Mouse (Mus musculus) heart, postnatal 25 days (tissue): ENCODE data around the gene Sae1. TPM values are rescaled to one million over a fixed set of nuclear protein-coding genes. Genes with fewer than 3 reads are reported as not detected.

Experiments used
- DNase-seq: peaks from one replicate; pipeline ENCODE4 v3.0.0; 2022; ENCODE audit warnings: low spot score
- intact Hi-C: fragments of 180-260 bp; cut with DNase I; formaldehyde crosslinking; loops from one replicate; pipeline ENCODE4 v1.15.1; 2025
- total RNA-seq, 2 experiments: library from RNA; stranded (reverse); gene quantifications; 2 replicates each; pipeline ENCODE4 v1.2.3; 2021

Gene Sae1
- total RNA-seq, 2 experiments from 2014 or later, result 35.2 to 37.2 TPM

DNA sequence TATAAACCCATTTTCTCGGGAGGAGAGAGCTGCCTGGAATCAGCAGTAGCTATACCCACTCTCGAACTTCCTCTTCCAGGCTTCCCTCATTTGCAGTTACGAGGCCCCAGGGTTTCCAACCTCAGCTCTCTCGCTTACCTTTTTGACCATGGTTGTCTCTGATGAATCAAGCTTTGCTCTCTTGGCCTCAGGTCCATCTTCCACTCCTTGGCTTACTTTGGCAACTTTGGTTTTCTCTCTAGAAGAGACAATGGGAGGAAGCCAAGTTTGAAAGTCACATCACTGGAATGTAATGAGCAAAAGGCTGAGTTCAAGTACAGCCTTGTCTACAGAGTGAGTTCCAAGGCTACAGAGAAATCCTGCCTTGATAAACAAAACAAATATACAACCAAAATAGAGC is 20.9 kb downstream of the Sae1 start:
- intact Hi-C loops, result loop anchor here (2.0 kb wide), 1 partner anchor 38 kb away; no protein-coding TSS in a partner anchor
- no peak for DNase-seq

- intact Hi-C loops, result loop anchor here (2.0 kb wide), 1 partner anchor 37 kb away; no protein-coding TSS in a partner anchor
- DNase-seq, result no peak
Observed at GRCm38 (mm10) chr7:16366133-16366646, 21.4 kb downstream of the Sae1 start.

- intact Hi-C loops, result no loop called here
- DNase-seq, result no peak
Observed at GRCm38 (mm10) chr7:16364901-16365500, 22.6 kb downstream of the Sae1 start.

DNA sequence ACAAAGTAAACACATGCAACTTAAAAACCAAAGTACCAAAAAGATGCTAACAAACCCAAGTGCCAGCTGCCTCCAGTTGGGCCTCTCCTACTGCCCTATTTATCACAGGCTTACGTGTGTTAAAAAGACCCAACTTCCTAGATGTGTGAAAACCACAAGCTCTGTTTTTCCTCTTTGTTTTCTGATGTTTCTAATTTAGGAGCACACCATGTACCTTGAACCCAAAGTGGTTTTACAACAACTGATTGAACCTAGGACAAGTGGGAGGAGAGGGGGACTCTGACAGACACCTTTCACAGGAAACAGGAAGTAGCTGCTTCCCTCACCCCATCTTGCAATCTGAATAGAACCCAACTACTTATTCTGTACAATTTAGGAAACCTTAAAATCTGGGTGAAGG is 23.3 kb downstream of the Sae1 start:
- DNase-seq, result no peak
- intact Hi-C loops, result no loop called here

- no peak for DNase-seq
- intact Hi-C loops, result no loop called here
Observed at GRCm38 (mm10) chr7:16357602-16358001, 30.0 kb downstream of the Sae1 start.

DNA sequence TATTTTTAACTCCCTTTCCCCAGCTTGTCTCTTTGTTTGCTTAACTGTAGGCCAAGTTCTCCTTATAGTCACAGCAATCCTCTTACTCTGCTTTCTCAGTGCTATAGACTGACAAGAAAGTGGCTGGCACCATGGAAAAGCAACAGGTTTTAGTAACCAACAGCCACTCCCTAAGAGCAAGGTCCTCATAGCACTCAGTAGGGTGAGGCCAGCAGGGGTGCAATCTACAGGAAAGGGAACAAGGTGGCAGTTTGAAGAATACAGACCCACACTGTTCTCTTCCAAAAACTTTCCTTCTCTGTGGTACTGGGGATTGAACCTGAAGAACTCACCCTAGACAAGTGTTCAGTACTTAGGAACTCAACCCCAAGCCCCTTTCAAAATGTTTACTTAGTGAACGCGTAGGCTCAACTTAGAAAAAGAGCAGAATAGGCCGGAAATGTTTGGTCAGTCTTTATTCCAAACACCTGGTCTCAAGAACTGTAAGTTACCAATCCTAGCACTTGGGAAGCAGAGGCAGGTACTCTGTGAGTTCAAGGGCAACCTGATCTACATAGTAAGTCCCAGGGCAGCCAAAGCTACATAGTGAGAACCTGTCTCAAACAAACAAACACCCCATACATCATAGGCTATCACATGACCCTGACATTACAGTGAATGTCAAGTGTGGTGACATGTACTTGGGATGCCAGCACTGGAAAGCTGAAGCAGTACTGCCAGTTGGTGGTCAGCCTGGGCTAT is 31.6 kb downstream of the Sae1 start:
- no peak for DNase-seq
- intact Hi-C loops, result no loop called here

- intact Hi-C loops, result no loop called here
- no peak for DNase-seq
Observed at GRCm38 (mm10) chr7:16349999-16350398, 37.6 kb downstream of the Sae1 start.

DNA sequence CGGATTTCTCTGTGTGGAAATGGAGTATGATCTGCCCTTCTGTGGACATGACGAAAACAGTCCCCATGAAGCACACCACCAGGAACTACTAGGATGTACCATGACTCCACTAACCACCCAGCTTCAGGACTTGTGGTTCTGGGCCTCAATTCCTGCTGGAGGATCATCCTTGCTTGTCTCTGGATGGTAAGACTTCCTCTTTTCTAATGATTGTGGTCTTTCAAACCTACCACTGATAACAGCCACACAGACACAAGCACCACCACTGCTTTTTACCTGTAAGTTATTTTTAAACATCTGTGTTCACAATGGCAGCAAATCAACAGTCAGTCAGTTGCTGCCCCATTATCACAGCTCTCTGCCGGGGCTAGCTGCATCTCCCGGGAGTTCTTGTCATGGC is 42.3 kb downstream of the Sae1 start:
- intact Hi-C loops, result no loop called here
- DNase-seq, result no peak

DNA sequence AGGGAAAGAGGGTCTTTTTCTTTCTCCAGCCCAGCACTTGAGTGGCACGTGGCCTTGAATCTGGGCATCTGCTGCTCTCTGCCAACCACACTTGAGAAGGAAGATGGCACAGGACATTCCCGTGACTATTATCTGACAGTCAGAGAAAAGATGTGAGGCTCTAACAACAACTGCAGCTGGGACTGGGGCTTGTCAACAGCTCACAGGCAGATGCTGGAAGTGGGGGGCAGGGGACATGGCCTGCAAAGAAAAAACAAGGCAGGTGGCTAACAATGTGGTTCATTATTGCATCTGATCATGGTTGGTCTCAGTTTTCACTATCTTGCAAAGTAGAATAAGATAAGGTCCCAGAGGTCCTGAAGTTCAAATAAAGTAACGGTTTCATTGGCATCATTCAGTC is 43.0 kb downstream of the Sae1 start:
- intact Hi-C loops, result no loop called here
- DNase-seq, result no peak

- no peak for DNase-seq
- intact Hi-C loops, result no loop called here
Observed at GRCm38 (mm10) chr7:16337733-16338132, 49.9 kb downstream of the Sae1 start.

- intact Hi-C loops, result loop anchor here (2.0 kb wide), 1 partner anchor 38 kb away; no protein-coding TSS in a partner anchor
Observed at GRCm38 (mm10) chr7:16329146-16329545, 58.5 kb downstream of the Sae1 start.

GRCm38 (mm10) chr7:16326607-16326971 is 61.0 kb downstream of the Sae1 start:
- intact Hi-C loops, result loop anchor here (1.0 kb wide), 1 partner anchor 32 kb away; no protein-coding TSS in a partner anchor
- no peak for DNase-seq

More at GRCm38 (mm10) chr7:16329146-16329545, 58.5 kb downstream of the Sae1 start:
- no peak for DNase-seq

DNA sequence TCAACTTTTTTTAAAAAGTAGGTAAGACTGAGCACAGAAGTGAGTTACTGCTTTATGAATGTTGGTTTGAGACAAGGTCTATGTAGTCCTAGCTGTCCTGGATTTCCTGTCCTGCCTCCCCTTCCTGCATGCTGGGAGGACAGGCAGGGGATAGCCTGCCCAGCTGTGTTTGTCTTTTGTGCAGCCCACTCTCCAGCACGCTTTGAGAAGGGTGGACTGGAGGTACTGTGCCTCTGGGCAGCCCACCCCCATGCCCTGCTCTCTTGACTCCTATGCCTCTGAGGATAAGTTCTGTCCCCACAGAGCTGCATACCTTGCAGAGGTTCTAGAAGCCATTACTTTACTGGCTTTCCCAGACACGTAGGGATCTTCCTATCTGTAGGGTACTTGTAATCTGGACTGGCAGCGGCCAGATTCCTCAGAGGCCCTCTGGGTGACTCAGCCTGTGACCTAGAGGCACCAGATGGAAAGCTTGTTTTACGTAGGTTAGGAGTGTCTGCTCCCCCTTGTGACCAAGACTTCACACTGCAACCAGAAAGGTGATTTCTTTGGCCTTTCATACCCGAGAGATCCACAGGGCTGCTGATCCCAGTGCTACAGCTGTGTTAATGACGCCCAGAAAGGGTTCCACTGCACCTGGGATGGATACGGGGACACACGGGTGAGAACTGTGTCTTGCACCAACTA is 61.5 kb downstream of the Sae1 start:
- intact Hi-C loops, result loop anchor here (1.0 kb wide), 1 partner anchor 32 kb away; no protein-coding TSS in a partner anchor
- DNase-seq, result peak; percentile 52

- DNase-seq, result no peak
- intact Hi-C loops, result no loop called here
Observed at GRCm38 (mm10) chr7:16324661-16325060, 62.9 kb downstream of the Sae1 start.

DNA sequence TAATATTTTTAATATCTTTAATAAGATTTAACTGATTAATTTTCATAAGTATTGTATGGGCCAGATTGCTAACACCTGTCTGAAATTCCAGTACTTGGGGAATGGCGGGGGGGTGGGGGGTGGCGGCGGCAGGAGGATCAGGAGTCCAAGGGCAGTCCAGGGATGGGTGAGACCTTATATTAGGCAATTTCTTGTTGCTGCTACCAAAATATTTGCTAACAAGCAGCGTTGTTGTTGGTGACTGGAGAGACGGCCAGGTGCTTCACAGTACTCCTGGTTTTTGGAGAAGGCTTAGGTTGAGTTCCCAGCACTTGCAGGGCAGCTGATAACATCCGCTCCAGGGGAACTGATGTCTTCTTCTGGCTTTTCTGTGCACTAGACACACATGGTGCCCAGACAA is 67.1 kb downstream of the Sae1 start:
- intact Hi-C loops, result no loop called here
- no peak for DNase-seq

DNA sequence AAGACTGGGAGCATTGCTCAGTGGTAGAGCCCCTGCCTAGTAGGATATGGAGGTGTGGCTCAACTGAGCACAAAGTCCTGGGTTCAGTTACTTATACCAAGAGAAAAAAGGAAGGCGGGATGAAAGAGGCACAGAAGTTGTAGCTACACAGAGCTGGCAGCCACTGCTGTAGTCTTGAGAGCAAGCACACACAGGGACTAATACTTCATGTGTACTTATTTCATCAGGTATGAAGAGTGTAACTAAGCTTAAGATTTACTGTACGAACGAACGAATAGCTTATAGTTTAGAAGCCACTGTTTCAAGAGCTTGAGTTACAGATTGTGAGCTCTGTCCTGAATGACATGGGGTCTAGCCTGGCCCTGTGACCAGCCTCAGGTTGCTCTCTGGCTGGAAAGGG is 68.4 kb downstream of the Sae1 start:
- intact Hi-C loops, result no loop called here
- DNase-seq, result no peak

DNA sequence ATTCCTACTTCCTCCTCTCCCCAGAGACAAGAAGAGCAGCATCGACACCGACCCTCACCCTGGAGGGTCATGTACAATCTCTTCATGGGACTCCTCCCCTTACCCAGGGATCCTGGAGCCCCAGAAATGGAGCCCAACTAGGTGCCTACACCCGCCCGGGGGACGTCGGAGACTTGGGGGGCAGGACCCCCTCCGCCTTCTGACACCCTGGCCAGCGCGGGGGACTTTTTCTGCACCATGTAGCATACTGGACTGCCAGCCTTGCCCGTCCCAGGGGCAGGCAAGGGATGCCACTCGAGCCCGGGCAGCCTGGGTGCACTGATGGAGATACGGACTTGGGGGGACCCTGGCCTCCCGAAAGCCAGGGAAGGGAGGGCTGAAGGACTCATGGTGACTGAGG is 70.5 kb downstream of the Sae1 start:
- DNase-seq, result no peak
- intact Hi-C loops, result no loop called here

DNA sequence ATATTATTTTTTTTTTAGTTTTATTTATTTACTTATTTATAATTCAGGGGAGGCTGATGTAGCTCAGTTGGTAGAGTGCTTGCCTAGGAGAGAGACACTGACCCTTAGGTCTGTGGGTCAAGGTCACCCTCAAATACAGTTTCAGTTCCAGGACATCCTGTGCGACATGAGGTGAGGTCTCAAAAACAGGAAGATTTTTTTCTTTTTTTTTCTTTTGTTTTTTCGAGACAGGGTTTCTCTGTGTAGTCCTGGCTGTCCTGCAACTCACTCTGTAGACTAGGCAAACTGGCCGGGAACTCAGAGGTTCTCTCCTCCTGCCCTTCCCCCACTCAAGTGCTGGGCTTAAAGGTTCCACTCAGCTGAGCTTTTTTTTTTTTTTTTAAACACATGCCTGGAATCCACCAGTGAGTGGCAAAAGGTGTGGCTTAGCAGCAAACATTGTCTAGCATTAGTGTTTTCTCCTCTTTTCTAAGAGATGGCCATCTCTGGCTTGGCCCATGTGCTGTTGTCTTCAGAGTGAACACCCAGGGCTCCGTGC is 72.3 kb downstream of the Sae1 start:
- intact Hi-C loops, result no loop called here
- no peak for DNase-seq

DNA sequence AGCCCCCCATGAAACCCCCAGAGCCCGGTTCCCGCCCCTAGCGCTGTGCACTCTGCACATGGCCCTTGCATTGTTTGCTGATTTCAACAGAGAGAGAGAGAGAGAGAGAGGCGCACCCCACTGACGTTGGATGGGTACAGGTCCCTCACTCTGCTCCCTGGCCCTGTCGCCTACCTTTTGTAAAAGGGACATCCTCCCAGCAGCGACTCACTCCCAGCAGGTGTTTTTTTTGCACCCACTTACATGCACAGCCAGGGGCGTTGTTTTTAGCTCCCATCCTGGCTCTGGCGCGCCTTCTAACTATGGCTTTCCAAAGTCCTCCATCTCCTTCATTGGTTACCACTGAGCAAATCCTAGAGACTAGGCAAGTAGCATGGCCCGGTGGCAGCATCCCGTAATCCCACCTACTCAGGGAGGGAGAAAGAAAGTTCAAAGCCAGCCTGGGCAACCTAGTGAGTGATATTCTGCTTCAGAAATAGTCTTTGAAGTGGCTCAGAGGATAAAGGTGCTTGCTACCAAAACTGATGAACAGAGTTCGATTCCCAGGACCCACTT is 73.3 kb downstream of the Sae1 start:
- no peak for DNase-seq

More for the DNA sequence above, 73.3 kb downstream of the Sae1 start:
- intact Hi-C loops, result no loop called here
